Mouse (Mus musculus) erythroblast, embryonic 14.5 days (primary cell): Measurements from ENCODE around the gene Gm35549.

ENCODE experiments used
- GATA1 ChIP-seq: IDR thresholded peaks from 2 replicates; pipeline ENCODE4 v1.6.1; 2012; ENCODE audit warnings: low read length, inconsistent platforms, mixed read lengths
- TAL1 ChIP-seq: IDR thresholded peaks from 3 replicates; pipeline ENCODE4 v1.6.1; 2012; ENCODE audit warnings: low read length, inconsistent platforms, mixed read lengths

GRCm38 (mm10) chr9:122885385-122885784 lies 41.5 kb upstream of the Gm35549 start, which contains the start of gene Zkscan7:
- TF ChIP-seq GATA1, result no peak
- TF ChIP-seq TAL1, result no peak
